Mouse (Mus musculus) gastrocnemius, adult 2 months (tissue): ENCODE results near the gene Foxf1. TPM values are rescaled to one million over a fixed set of nuclear protein-coding genes. Genes with fewer than 3 reads are reported as not detected.

ENCODE experiments used
- DNase-seq: peaks from one replicate; pipeline ENCODE4 v3.0.0; 2022
- H3K27ac ChIP-seq: fragments of 200-600 bp; 2 replicates; pipeline ENCODE4 v1.8.1; 2022; ENCODE audit warnings: mild to moderate bottlenecking
- H3K4me3 ChIP-seq: fragments of 200-600 bp; 2 replicates; pipeline ENCODE4 v1.8.1; 2022; ENCODE audit warnings: mild to moderate bottlenecking, moderate library complexity
- CTCF ChIP-seq: fragments of 200-600 bp; IDR thresholded peaks from 2 replicates; pipeline ENCODE4 v1.8.1; 2022; ENCODE audit warnings: antibody characterized with exemption, mild to moderate bottlenecking, moderate library complexity
- intact Hi-C: fragments of 180-260 bp; cut with DNase I; formaldehyde crosslinking; loops from one replicate; pipeline ENCODE4 v1.15.1; 2025
- microRNA-seq: library from miRNA; unstranded; fragments of <30 nt; microRNA quantifications from one replicate; pipeline ENCODE4 v1.2.0, GENCODE M21; 2021
- total RNA-seq, 2 experiments: library from RNA; stranded (reverse); gene quantifications; 2 replicates each; pipeline ENCODE4 v1.2.3; 2021

The Foxf1 gene
- total RNA-seq, 2 experiments from 2014 or later: 0.10 to 0.14 TPM

- no peak overlapping the region for H3K27ac ChIP-seq
- no peak overlapping the region for H3K4me3 ChIP-seq
- intact Hi-C loops: no loop called here
- no peak for DNase-seq
- no peak for TF ChIP-seq CTCF
Measured at GRCm38 (mm10) chr8:121129265-121129940, 45.2 kb downstream of the Foxf1 start.

- TF ChIP-seq CTCF: peak; percentile 40
- Histone ChIP-seq H3K27ac (no peak overlapping the region), H3K4me3 (no peak overlapping the region)
- intact Hi-C loops: no loop called here
- DNase-seq: no peak
Measured at GRCm38 (mm10) chr8:121130522-121130921, 46.3 kb downstream of the Foxf1 start.

- Histone ChIP-seq H3K27ac (no peak overlapping the region), H3K4me3 (no peak overlapping the region)
- TF ChIP-seq CTCF: no peak
- no peak for DNase-seq
- intact Hi-C loops: no loop called here
Measured at GRCm38 (mm10) chr8:121132961-121133513, 48.9 kb downstream of the Foxf1 start.

GRCm38 (mm10) chr8:121134102-121134501, 49.9 kb downstream of the Foxf1 start:
- H3K27ac ChIP-seq: no peak overlapping the region
- no peak for TF ChIP-seq CTCF
- DNase-seq: no peak
- intact Hi-C loops: no loop called here
- H3K4me3 ChIP-seq: no peak overlapping the region

- no peak for DNase-seq
- intact Hi-C loops: no loop called here
- Histone ChIP-seq H3K4me3 (no peak overlapping the region), H3K27ac (no peak overlapping the region; the same call in 1 of the 2 replicates)
- TF ChIP-seq CTCF: no peak
Measured at GRCm38 (mm10) chr8:121134512-121134911, 50.3 kb downstream of the Foxf1 start.

- no peak for DNase-seq
- no peak overlapping the region for H3K4me3 ChIP-seq
- no peak for TF ChIP-seq CTCF
- intact Hi-C loops: no loop called here
- H3K27ac ChIP-seq: no peak overlapping the region
Measured at GRCm38 (mm10) chr8:121136856-121137255, 52.7 kb downstream of the Foxf1 start.

Small RNAs within 50 kb of the gene (microRNA-seq; reads per million reads assigned to microRNA genes)
- gene Gm27530: not detected

Other genes with a start within 250 kb of the Foxf1 start
- gene Mthfsd, start 24.0 kb downstream of the Foxf1 start, total RNA-seq: 10 to 100 TPM; 16.2 to 17.9 TPM
- gene Foxc2, start 31.8 kb downstream of the Foxf1 start, total RNA-seq: under 1 TPM; 0.20 TPM
- not detected for gene Foxl1, start 43.6 kb downstream of the Foxf1 start, total RNA-seq